Mouse (Mus musculus) CH12.LX (cell line): ENCODE results near the gene Grin2a. TPM values are rescaled to one million over a fixed set of nuclear protein-coding genes. Genes with fewer than 3 reads are reported as not detected.

Experiments
- DNase-seq: peaks from one replicate; pipeline ENCODE4 v3.0.0-alpha.2; 2013; ENCODE audit errors: extremely low read depth
- H3K27ac ChIP-seq: 2 replicates; pipeline ENCODE4 v1.5.1; 2012; ENCODE audit warnings: low read depth, mild to moderate bottlenecking, control low read depth, moderate library complexity; ENCODE audit not compliant: insufficient read depth
- H3K27me3 ChIP-seq: replicated peaks from 2 replicates; pipeline ENCODE3; 2012; ENCODE audit warnings: inconsistent platforms
- H3K36me3 ChIP-seq, 2 experiments: replicated peaks in 1 of 2; 2 replicates each; pipeline versions ENCODE3 to v1.6.1; 2012; ENCODE audit warnings: inconsistent platforms in 1 of 2, low read length in 1 of 2, mild to moderate bottlenecking in 1 of 2, mixed read lengths in 1 of 2, moderate library complexity in 1 of 2; ENCODE audit not compliant: control insufficient read depth in 1 of 2, insufficient read depth in 1 of 2
- H3K4me1 ChIP-seq, 2 experiments: 2 replicates each; pipeline ENCODE4 v1.6.1; 2012; ENCODE audit warnings: inconsistent platforms in 1 of 2, moderate library complexity in 1 of 2; ENCODE audit not compliant: insufficient read depth in 2 of 2, control insufficient read depth in 1 of 2
- H3K4me2 ChIP-seq: 2 replicates; pipeline ENCODE4 v1.6.1; 2012; ENCODE audit warnings: low read depth, mild to moderate bottlenecking, control low read depth; ENCODE audit not compliant: poor library complexity, insufficient read depth, severe bottlenecking
- H3K4me3 ChIP-seq, 3 experiments: fragments of 150-350 bp in 1 of 3; sonication (generic) in 1 of 3; replicated peaks in 1 of 3; 2 replicates each; pipeline versions ENCODE3 to v1.5.1; 2011 to 2012; ENCODE audit warnings: low read depth in 2 of 3, low read length in 2 of 3, mild to moderate bottlenecking in 2 of 3, moderate library complexity in 2 of 3, control low read depth in 1 of 3, improper control_type of control experiment in 1 of 3, inconsistent platforms in 1 of 3, mixed read lengths in 1 of 3; ENCODE audit not compliant: poor library complexity in 1 of 3
- H3K79me2 ChIP-seq: replicated peaks from 2 replicates; pipeline ENCODE4 v1.6.1; 2012; ENCODE audit warnings: mild to moderate bottlenecking, moderate library complexity; ENCODE audit not compliant: control insufficient read depth, poor library complexity, insufficient read depth, severe bottlenecking; ENCODE audit errors: extremely low read depth
- H3K9ac ChIP-seq: 2 replicates; pipeline ENCODE4 v1.6.1; 2012; ENCODE audit warnings: low read depth, mild to moderate bottlenecking, control low read depth, moderate library complexity; ENCODE audit not compliant: insufficient read depth
- H3K9me3 ChIP-seq: replicated peaks from 2 replicates; pipeline ENCODE3; 2012; ENCODE audit warnings: low read length, inconsistent platforms, mixed read lengths
- BHLHE40 ChIP-seq: IDR thresholded peaks from 2 replicates; pipeline ENCODE4 v1.6.1; 2011; ENCODE audit warnings: mild to moderate bottlenecking, low read depth, low read length, improper control_type of control experiment
- CHD2 ChIP-seq: IDR thresholded peaks from 2 replicates; pipeline ENCODE4 v1.6.1; 2011; ENCODE audit warnings: low read length, improper control_type of control experiment
- CTCF ChIP-seq, 2 experiments: IDR thresholded peaks in 1 of 2; conservative IDR thresholded peaks in 1 of 2; 2 replicates each; pipeline ENCODE4 v1.5.1; 2011 to 2012; ENCODE audit warnings: low read depth in 2 of 2, low read length in 2 of 2, improper control_type of control experiment in 1 of 2, inconsistent platforms in 1 of 2, mild to moderate bottlenecking in 1 of 2, moderate library complexity in 1 of 2
- EP300 ChIP-seq: IDR thresholded peaks from 2 replicates; pipeline ENCODE4 v1.6.1; 2011; ENCODE audit warnings: low read length, improper control_type of control experiment
- GABPA ChIP-seq: IDR thresholded peaks from 2 replicates; pipeline ENCODE4 v1.6.1; 2012; ENCODE audit warnings: low read depth, low read length, improper control_type of control experiment, inconsistent platforms; ENCODE audit not compliant: insufficient replicate concordance
- JUND ChIP-seq: conservative IDR thresholded peaks from 2 replicates; pipeline ENCODE4 v1.6.1; 2011; ENCODE audit warnings: low read depth, low read length, improper control_type of control experiment
- MAX ChIP-seq: IDR thresholded peaks from 2 replicates; pipeline ENCODE4 v1.6.1; 2011; ENCODE audit warnings: low read length, improper control_type of control experiment
- MAZ ChIP-seq: IDR thresholded peaks from 2 replicates; pipeline ENCODE4 v1.6.1; 2012; ENCODE audit warnings: low read depth, mild to moderate bottlenecking, inconsistent platforms, low read length, improper control_type of control experiment, moderate library complexity
- MEF2A ChIP-seq: IDR thresholded peaks from 2 replicates; pipeline ENCODE4 v1.6.1; 2014; ENCODE audit warnings: low read depth, mild to moderate bottlenecking, inconsistent platforms, low read length, improper control_type of control experiment, borderline replicate concordance
- MXI1 ChIP-seq: IDR thresholded peaks from 2 replicates; pipeline ENCODE4 v1.6.1; 2011; ENCODE audit warnings: mild to moderate bottlenecking, low read depth, low read length, improper control_type of control experiment
- MYC ChIP-seq: IDR thresholded peaks from 2 replicates; pipeline ENCODE4 v1.6.1; 2011; ENCODE audit warnings: low read depth, mild to moderate bottlenecking, improper control_type of control experiment, low read length
- NELFE ChIP-seq: IDR thresholded peaks from 2 replicates; pipeline ENCODE4 v1.6.1; 2011; ENCODE audit warnings: low read depth, low read length, improper control_type of control experiment
- POLR2A ChIP-seq: IDR thresholded peaks from 2 replicates; pipeline ENCODE4 v1.6.1; 2011; ENCODE audit warnings: low read depth, mild to moderate bottlenecking, improper control_type of control experiment, low read length
- RCOR1 ChIP-seq: conservative IDR thresholded peaks from 2 replicates; pipeline ENCODE4 v1.6.1; 2012; ENCODE audit warnings: low read depth, mild to moderate bottlenecking, inconsistent platforms, low read length, improper control_type of control experiment
- SIN3A ChIP-seq: IDR thresholded peaks from 2 replicates; pipeline ENCODE4 v1.6.1; 2012; ENCODE audit warnings: low read length, improper control_type of control experiment, inconsistent platforms
- TCF12 ChIP-seq: IDR thresholded peaks from 2 replicates; pipeline ENCODE4 v1.6.1; 2014; ENCODE audit warnings: low read depth, mild to moderate bottlenecking, inconsistent platforms, low read length, improper control_type of control experiment
- USF2 ChIP-seq: conservative IDR thresholded peaks from 2 replicates; pipeline ENCODE4 v1.6.1; 2011; ENCODE audit warnings: low read depth, low read length, improper control_type of control experiment
- ZC3H11A ChIP-seq: IDR thresholded peaks from 2 replicates; pipeline ENCODE4 v1.6.1; 2012; ENCODE audit warnings: low read depth, mild to moderate bottlenecking, inconsistent platforms, low read length, improper control_type of control experiment
- ZMIZ1 ChIP-seq: IDR thresholded peaks from 2 replicates; pipeline ENCODE4 v1.6.1; 2012; ENCODE audit warnings: low read depth, mild to moderate bottlenecking, inconsistent platforms, low read length, improper control_type of control experiment
- ZNF384 ChIP-seq: IDR thresholded peaks from 2 replicates; pipeline ENCODE4 v1.6.1; 2012; ENCODE audit warnings: low read depth, low read length, improper control_type of control experiment, inconsistent platforms
- dilution Hi-C: fragments of 300-500 bp; cut with MboI; formaldehyde crosslinking; loops from 2 replicates; pipeline ENCODE4 v1.14.3; 2020; ENCODE audit warnings: low sequenced_read_pairs; ENCODE audit not compliant: extremely low pct_unique_long_range_greater_than_20kb, extremely low pct_ligation_motif_present
- in situ Hi-C: fragments of 300-500 bp; cut with MboI; formaldehyde crosslinking; loops from 3 replicates; pipeline ENCODE4 v1.14.3; 2019; ENCODE audit warnings: low sequenced_read_pairs, low pct_ligation_motif_present, low pct_unique_long_range_greater_than_20kb, mixed read lengths
- polyA plus RNA-seq: library from polyadenylated mRNA; unstranded; fragments of >175 nt; gene quantifications from 2 replicates; pipeline ENCODE4 v1.2.1, GENCODE M21; 2012; ENCODE audit warnings: low read depth; ENCODE audit not compliant: insufficient read length
- total RNA-seq, 2 experiments: library from RNA; depleted of rRNA; stranded (reverse); fragments of 300-350 nt in 1 of 2; fragments of >200 nt in 1 of 2; gene quantifications; 2 replicates each; pipeline ENCODE4 v1.2.3; 2012 to 2014

Grin2a gene
- total and polyA plus RNA-seq, 3 experiments: not detected

- H3K4me2 ChIP-seq: no peak overlapping the region
- H3K36me3 ChIP-seq: no peaks in the 10 kb centered on the region
- no peaks in the 10 kb centered on the region for H3K79me2 ChIP-seq
- in situ Hi-C loops: no loop called here
- H3K4me1 ChIP-seq: no peaks in the 10 kb centered on the region
- no peak overlapping the region for H3K9ac ChIP-seq
- no peak for TF ChIP-seq USF2
- no peak for TF ChIP-seq SIN3A
- TF ChIP-seq TCF12: no peak
- TF ChIP-seq CTCF (conservative IDR thresholded peaks at IDR 0.05 in 1 of 2, IDR thresholded peaks at IDR 0.05 in 1 of 2; ENCODE audit: low read depth in 2 of 2, low read length in 2 of 2): no peak
- TF ChIP-seq MEF2A: no peak
- no peak for TF ChIP-seq ZNF384
- no peak for TF ChIP-seq NELFE
- no peak for TF ChIP-seq MYC
- TF ChIP-seq, all 38 proteins: peak for 0
- Histone ChIP-seq H3K9me3 (peaks cover 4% of the 10 kb centered on the region), H3K27ac (no peak overlapping the region), H3K4me3 (no peak overlapping the region), H3K27me3 (no peaks in the 10 kb centered on the region)
- dilution Hi-C loops: no loop called here
- DNase-seq: no peak
These were observed 267.8 kb downstream of the Grin2a start for GRCm38 (mm10) chr16:9727603-9728002.

DNA sequence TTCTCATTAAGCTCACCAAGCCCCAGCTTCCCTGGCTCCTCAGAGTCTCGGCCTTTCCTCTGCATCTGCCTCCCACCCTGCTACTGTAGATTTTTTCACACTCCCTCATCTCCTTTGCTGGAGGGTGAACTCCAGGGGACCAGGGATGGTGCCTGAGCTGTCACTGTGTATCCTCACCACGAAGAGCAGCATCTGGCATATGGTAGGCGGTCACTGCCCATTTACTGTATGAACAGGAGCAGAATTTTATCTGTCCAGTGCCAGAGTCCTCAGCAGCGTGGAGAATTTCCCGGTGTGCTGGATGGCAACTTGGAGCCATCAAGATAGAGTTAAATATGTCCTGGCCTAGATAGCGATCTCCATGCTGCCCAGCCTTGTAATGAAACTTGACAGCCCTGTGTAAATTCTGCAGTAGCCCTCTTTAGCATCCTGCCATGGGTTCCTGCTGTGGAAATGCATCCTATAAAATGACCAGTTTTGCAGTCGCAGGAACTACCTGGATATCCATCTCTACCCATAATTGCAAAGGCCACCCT lies 269.7 kb downstream of the Grin2a start:
- TF ChIP-seq GABPA (no peak), TCF12 (no peak), MAX (no peak), MYC (no peak), CHD2 (no peak), JUND (no peak), POLR2A (no peak), ZMIZ1 (no peak), RCOR1 (no peak), EP300 (no peak), BHLHE40 (no peak), MAZ (no peak), MXI1 (no peak), ZC3H11A (no peak)
- no peak overlapping the region for H3K4me2 ChIP-seq
- H3K27ac ChIP-seq: no peak overlapping the region
- H3K79me2 ChIP-seq: no peaks in the 10 kb centered on the region
- no peak overlapping the region for H3K9ac ChIP-seq
- no peaks in the 10 kb centered on the region for H3K36me3 ChIP-seq
- H3K4me1 ChIP-seq: no peaks in the 10 kb centered on the region
- no peak for DNase-seq
- dilution Hi-C loops (no loop called here), in situ Hi-C loops (no loop called here)
- H3K9me3 ChIP-seq: no peaks in the 10 kb centered on the region
- no peaks in the 10 kb centered on the region for H3K27me3 ChIP-seq
- no peak overlapping the region for H3K4me3 ChIP-seq
